Comparison of ENCODE assay signal across 35 mouse cellular contexts in the genomic region with DNA sequence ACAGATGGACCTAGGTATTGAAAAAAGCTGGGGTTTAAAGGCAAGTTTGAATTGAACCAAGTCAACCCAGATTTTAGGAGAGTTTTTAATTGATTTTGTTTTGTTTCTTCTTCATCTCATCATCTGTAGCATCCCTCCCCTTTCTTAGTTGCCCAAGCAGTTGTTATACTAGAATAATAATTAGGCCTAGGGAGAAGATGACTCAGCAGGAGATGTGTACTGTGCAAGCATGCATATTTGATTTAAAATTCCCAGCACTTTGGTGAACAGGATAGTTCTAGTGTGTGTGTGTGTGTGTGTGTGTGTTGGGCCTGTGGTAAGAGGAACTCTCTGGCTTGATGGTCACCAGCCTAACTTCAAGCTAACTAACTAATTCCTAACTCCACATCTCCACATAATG. TPM values are rescaled to one million over a fixed set of nuclear protein-coding genes. Genes with fewer than 3 reads are reported as not detected.
"Had no signal": no experiment of that assay in that cellular context is flagged by ENCODE, and none has a peak within 500 bp of the region (broad histone marks: within the 10 kb centered on the region; RNA-seq: fewer than 3 reads in every experiment).

No protein-coding gene starts in this region.

- DNase-seq: cerebellum, adult 9-11 months; cerebellum, postnatal 10 days; cerebellum, postnatal 14 days; cerebellum, postnatal 25 days; cerebellum, postnatal 36 days; embryo, embryonic 11 days; forebrain, postnatal 0 days; gastrocnemius, adult 2 months; gastrocnemius, postnatal 10 days; gastrocnemius, postnatal 14 days; gastrocnemius, postnatal 25 days; gastrocnemius, postnatal 36 days; heart, adult 11 months; heart, adult 18-20 months; heart, adult 2 months had no signal

- H3K27me3 ChIP-seq: embryonic facial prominence, embryonic 12.5 days; embryonic facial prominence, embryonic 13.5 days; embryonic facial prominence, embryonic 15.5 days; forebrain, embryonic 12.5 days; forebrain, embryonic 13.5 days; forebrain, embryonic 15.5 days had no signal

- H3K27ac ChIP-seq: embryonic facial prominence, embryonic 10.5 days; embryonic facial prominence, embryonic 12.5 days; embryonic facial prominence, embryonic 13.5 days; embryonic facial prominence, embryonic 15.5 days; forebrain, embryonic 10.5 days; forebrain, embryonic 12.5 days; forebrain, embryonic 13.5 days; forebrain, embryonic 15.5 days; gastrocnemius, adult 2 months; heart, adult 2 months; heart, embryonic 10.5 days had no signal

- H3K4me1 ChIP-seq: embryonic facial prominence, embryonic 10.5 days; embryonic facial prominence, embryonic 12.5 days; embryonic facial prominence, embryonic 13.5 days; embryonic facial prominence, embryonic 15.5 days; forebrain, embryonic 10.5 days; forebrain, embryonic 12.5 days; forebrain, embryonic 13.5 days; forebrain, embryonic 15.5 days; heart, embryonic 10.5 days had no signal

- H3K4me2 ChIP-seq: embryonic facial prominence, embryonic 12.5 days; embryonic facial prominence, embryonic 13.5 days; embryonic facial prominence, embryonic 15.5 days; forebrain, embryonic 12.5 days; forebrain, embryonic 13.5 days; forebrain, embryonic 15.5 days had no signal

- ATAC-seq: forebrain, embryonic 13.5 days; forebrain, embryonic 14.5 days; forebrain, embryonic 15.5 days; forebrain, postnatal 0 days had no signal

- H3K9me3 ChIP-seq: embryonic facial prominence, embryonic 10.5 days; embryonic facial prominence, embryonic 12.5 days; embryonic facial prominence, embryonic 13.5 days; embryonic facial prominence, embryonic 15.5 days; forebrain, embryonic 10.5 days; forebrain, embryonic 12.5 days; forebrain, embryonic 13.5 days; forebrain, embryonic 15.5 days; heart, embryonic 10.5 days had no signal

- H3K4me3 ChIP-seq: embryonic facial prominence, embryonic 10.5 days; embryonic facial prominence, embryonic 12.5 days; embryonic facial prominence, embryonic 13.5 days; embryonic facial prominence, embryonic 15.5 days; erythroblast, embryonic 14.5 days; forebrain, embryonic 10.5 days; forebrain, embryonic 12.5 days; forebrain, embryonic 13.5 days; forebrain, embryonic 15.5 days; gastrocnemius, adult 2 months; heart, adult 2 months; heart, embryonic 10.5 days had no signal

- H3K36me3 ChIP-seq: embryonic facial prominence, embryonic 10.5 days; embryonic facial prominence, embryonic 12.5 days; embryonic facial prominence, embryonic 13.5 days; embryonic facial prominence, embryonic 15.5 days; forebrain, embryonic 10.5 days; forebrain, embryonic 12.5 days; forebrain, embryonic 15.5 days; heart, embryonic 10.5 days had no signal

- H3K9ac ChIP-seq: embryonic facial prominence, embryonic 12.5 days; embryonic facial prominence, embryonic 13.5 days; embryonic facial prominence, embryonic 15.5 days; forebrain, embryonic 12.5 days; forebrain, embryonic 13.5 days; forebrain, embryonic 15.5 days; forebrain, postnatal 0 days had no signal

RNA-seq across cellular contexts. Expression of gene Ddi1, which starts 12.6 kb away (rescaled TPM):
- total RNA-seq: common myeloid progenitor, adult 5-6 weeks; forebrain, postnatal 0 days; gastrocnemius, adult 18-20 months; gastrocnemius, adult 2 months; gastrocnemius, adult 8-10 months; gastrocnemius, postnatal 10 days; gastrocnemius, postnatal 14 days; gastrocnemius, postnatal 25 days; gastrocnemius, postnatal 36 days; gastrocnemius, postnatal 4 days; granulocyte monocyte progenitor cell, adult 5-6 weeks; heart, adult 18-20 months; heart, adult 2 months; heart, adult 8-10 months had no signal
- polyA plus RNA-seq: cortical plate, adult 2 months; embryonic facial prominence, embryonic 11.5 days; erythroblast, embryonic 14.5 days; forebrain, embryonic 12.5 days; forebrain, embryonic 13.5 days; forebrain, embryonic 14.5 days; forebrain, embryonic 15.5 days; forebrain, postnatal 0 days; frontal cortex, adult 2 months; heart, adult 2 months had no signal
